Mouse (Mus musculus) ES-Bruce4 (cell line): ENCODE results near the gene Rnf216. TPM values are rescaled to one million over a fixed set of nuclear protein-coding genes. Genes with fewer than 3 reads are reported as not detected.

Experiments
- H3K27ac ChIP-seq: 2 replicates; pipeline ENCODE4 v1.5.1; 2012; ENCODE audit warnings: low read length, inconsistent platforms; ENCODE audit not compliant: insufficient read depth
- H3K27me3 ChIP-seq: 2 replicates; pipeline ENCODE4 v1.6.1; 2012; ENCODE audit warnings: mild to moderate bottlenecking, low read length, inconsistent platforms; ENCODE audit not compliant: control insufficient read depth, poor library complexity, insufficient read depth, severe bottlenecking
- H3K36me3 ChIP-seq: 2 replicates; pipeline ENCODE4 v1.6.1; 2012; ENCODE audit warnings: inconsistent platforms, mild to moderate bottlenecking, low read length, moderate library complexity; ENCODE audit not compliant: control insufficient read depth, poor library complexity, insufficient read depth, severe bottlenecking
- H3K4me1 ChIP-seq: one replicate; pipeline ENCODE4 v1.8.1; 2011; ENCODE audit warnings: low read length; ENCODE audit not compliant: control insufficient read depth, insufficient read depth
- H3K4me3 ChIP-seq: 2 replicates; pipeline ENCODE4 v1.5.1; 2011; ENCODE audit warnings: low read depth, mild to moderate bottlenecking, low read length
- H3K9ac ChIP-seq: 2 replicates; pipeline ENCODE4 v1.6.1; 2012; ENCODE audit warnings: low read depth, mild to moderate bottlenecking, inconsistent platforms; ENCODE audit not compliant: poor library complexity, severe bottlenecking
- H3K9me3 ChIP-seq: replicated peaks from 2 replicates; pipeline ENCODE4 v1.6.1; 2012; ENCODE audit warnings: mild to moderate bottlenecking, low read length, inconsistent platforms; ENCODE audit not compliant: control insufficient read depth, poor library complexity, insufficient read depth, severe bottlenecking
- CTCF ChIP-seq: IDR thresholded peaks from one replicate; pipeline ENCODE4 v1.8.1; 2011; ENCODE audit warnings: low read depth, low read length
- EP300 ChIP-seq: IDR thresholded peaks from 2 replicates; pipeline ENCODE4 v1.6.1; 2011; ENCODE audit warnings: low read depth, low read length; ENCODE audit not compliant: insufficient read depth
- POLR2A ChIP-seq: IDR thresholded peaks from one replicate; pipeline ENCODE4 v1.8.1; 2011; ENCODE audit warnings: low read length; ENCODE audit not compliant: insufficient read depth
- polyA plus RNA-seq: library from polyadenylated mRNA; stranded (reverse); fragments of >200 nt; gene quantifications from 2 replicates; pipeline ENCODE4 v1.2.4, GENCODE M21; 2011; ENCODE audit warnings: low read depth; ENCODE audit not compliant: missing spikeins, insufficient read depth, insufficient read length

The Rnf216 gene
- polyA plus RNA-seq, 1 experiment = 51.6 TPM

DNA sequence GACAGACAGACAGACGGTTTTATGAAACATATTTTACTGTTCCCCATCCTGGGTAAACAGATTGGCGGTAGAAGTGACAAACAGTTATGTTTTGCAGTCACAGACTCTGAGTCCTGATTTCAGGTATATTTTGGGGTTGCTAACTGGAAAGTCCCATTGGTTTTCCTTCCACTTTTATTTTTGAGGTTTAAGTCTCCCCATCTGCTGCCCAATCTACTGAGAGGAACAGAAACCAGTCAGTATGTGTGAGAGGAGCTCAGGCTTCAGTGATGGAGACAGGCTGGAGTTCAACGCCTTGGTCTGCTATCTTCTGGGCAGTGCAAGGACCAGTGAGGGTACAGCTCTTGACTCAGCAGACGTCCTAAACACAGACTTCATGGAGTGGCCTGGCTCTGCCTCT is 74.0 kb downstream of the Rnf216 start:
- TF ChIP-seq EP300 (no peak), CTCF (no peak), POLR2A (no peak)
- H3K4me1 ChIP-seq = no peaks in the 10 kb centered on the region
- no peak overlapping the region for H3K4me3 ChIP-seq
- H3K36me3 ChIP-seq = no peaks in the 10 kb centered on the region
- no peak overlapping the region for H3K27ac ChIP-seq
- H3K27me3 ChIP-seq = no peaks in the 10 kb centered on the region
- no peaks in the 10 kb centered on the region for H3K9me3 ChIP-seq
- no peak overlapping the region for H3K9ac ChIP-seq

DNA sequence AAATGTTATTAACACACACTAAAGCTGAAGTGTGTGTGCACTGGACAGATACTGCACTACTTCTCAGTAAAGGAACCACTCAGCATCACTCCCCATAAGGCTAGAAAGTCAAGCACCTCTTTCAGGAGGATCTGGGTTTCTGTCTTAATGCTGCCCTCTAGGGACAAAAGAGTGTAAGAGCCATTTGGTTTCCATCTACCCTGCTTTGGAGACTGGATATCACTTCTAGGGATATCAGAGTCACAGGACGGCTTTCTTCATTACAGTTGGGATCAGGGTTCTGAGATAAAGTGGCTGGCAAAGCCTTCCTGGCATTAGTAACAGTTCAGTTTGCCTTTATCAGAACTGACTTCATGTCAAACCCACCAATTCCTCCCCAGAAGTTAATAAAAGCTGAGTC is 75.6 kb downstream of the Rnf216 start:
- Histone ChIP-seq H3K36me3 (no peaks in the 10 kb centered on the region), H3K4me3 (no peak overlapping the region), H3K9ac (no peak overlapping the region), H3K27me3 (no peaks in the 10 kb centered on the region), H3K27ac (no peak overlapping the region), H3K9me3 (no peaks in the 10 kb centered on the region), H3K4me1 (no peaks in the 10 kb centered on the region)
- TF ChIP-seq CTCF = no peak
- TF ChIP-seq EP300 = no peak
- TF ChIP-seq POLR2A = no peak

DNA sequence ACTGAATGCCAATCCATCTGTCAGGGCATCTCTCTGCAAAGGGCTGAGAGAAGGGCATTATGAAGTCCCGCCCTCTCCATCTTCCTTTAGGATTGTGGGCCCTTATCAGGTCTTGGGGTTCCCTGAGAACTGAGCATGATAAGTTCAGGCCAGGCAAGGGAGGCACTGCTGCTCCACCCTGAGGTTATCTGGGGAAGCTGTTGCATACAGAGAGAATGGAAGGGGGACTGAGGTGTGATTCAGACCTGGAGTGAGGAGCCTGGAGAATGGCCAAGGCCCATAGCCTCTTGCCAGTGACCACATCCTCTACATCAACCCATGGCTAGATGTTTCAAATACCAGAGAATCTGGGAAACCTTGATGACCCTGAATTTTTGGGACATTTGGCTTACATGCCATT is 76.7 kb downstream of the Rnf216 start:
- no peak for TF ChIP-seq EP300
- no peak for TF ChIP-seq CTCF
- TF ChIP-seq POLR2A = no peak
- H3K27me3 ChIP-seq = no peaks in the 10 kb centered on the region
- H3K9ac ChIP-seq = no peak overlapping the region
- no peaks in the 10 kb centered on the region for H3K9me3 ChIP-seq
- no peak overlapping the region for H3K4me3 ChIP-seq
- H3K27ac ChIP-seq = no peak overlapping the region
- no peaks in the 10 kb centered on the region for H3K36me3 ChIP-seq
- no peaks in the 10 kb centered on the region for H3K4me1 ChIP-seq

DNA sequence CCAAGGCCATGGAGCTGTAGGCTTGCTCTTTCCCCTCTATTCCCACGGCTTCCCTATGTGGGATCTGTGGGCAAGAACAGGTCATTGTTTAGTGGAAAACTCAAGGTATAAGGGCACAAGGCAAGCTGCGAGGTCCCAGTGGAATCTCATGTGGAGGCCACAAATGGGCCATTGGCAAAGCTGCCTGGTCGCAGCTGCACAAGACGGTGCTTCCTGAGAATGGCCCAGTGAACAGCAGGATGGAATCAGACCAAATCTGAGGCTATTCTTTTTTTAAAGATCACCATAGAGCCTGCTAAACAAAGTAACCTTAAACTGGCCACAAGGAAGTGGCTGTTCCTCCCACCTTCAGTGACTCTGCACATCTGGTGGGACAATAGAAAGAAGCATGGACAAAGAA is 77.5 kb downstream of the Rnf216 start:
- TF ChIP-seq EP300 = no peak
- TF ChIP-seq POLR2A = no peak
- TF ChIP-seq CTCF = no peak
- no peak overlapping the region for H3K9ac ChIP-seq
- no peaks in the 10 kb centered on the region for H3K4me1 ChIP-seq
- no peaks in the 10 kb centered on the region for H3K36me3 ChIP-seq
- no peak overlapping the region for H3K27ac ChIP-seq
- H3K27me3 ChIP-seq = no peaks in the 10 kb centered on the region
- no peaks in the 10 kb centered on the region for H3K9me3 ChIP-seq
- H3K4me3 ChIP-seq = no peak overlapping the region

DNA sequence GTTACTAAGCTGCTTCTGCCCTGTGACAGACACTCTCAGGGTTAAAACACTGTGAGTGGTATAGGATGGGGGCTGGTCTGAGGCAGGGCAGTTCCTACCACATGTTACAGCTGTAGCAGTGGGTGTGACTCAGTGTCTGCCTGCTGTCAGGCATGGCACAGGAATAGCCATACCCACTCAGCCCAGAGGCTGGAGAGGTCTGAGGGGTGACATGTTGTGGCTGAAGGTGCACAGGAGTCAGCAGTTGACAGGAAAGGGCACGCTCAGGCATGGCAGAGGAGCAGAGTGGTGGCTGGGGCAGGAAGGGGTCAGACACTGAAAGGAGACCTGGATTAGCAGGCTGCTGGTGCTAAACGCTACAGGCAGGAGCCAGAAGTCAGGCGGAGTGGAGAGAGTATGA is 78.7 kb downstream of the Rnf216 start:
- H3K27me3 ChIP-seq = no peaks in the 10 kb centered on the region
- H3K4me1 ChIP-seq = no peaks in the 10 kb centered on the region
- no peak overlapping the region for H3K9ac ChIP-seq
- TF ChIP-seq CTCF (no peak), POLR2A (no peak), EP300 (no peak)
- no peaks in the 10 kb centered on the region for H3K9me3 ChIP-seq
- H3K36me3 ChIP-seq = no peaks in the 10 kb centered on the region
- no peak overlapping the region for H3K4me3 ChIP-seq
- H3K27ac ChIP-seq = no peak overlapping the region

DNA sequence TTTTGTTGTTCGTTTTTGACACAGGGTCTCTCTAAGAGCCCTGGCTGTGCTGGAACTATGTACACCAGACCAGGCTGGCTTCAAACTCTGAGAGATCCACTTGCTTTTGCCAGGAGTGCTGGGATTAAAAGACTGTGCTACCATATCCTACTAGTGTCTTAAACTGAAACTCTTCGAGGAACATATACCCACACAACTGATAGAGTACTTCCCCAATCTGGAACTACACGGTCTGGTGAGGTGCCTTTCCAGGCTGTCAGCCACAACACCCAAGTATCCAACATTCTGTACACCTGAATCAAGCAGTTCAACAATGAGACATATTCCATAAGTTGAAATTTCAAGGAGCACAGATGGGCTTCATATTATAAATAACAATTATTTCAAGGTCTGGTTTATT is 79.5 kb downstream of the Rnf216 start:
- H3K4me1 ChIP-seq = no peaks in the 10 kb centered on the region
- no peaks in the 10 kb centered on the region for H3K36me3 ChIP-seq
- no peak for TF ChIP-seq POLR2A
- no peak for TF ChIP-seq CTCF
- TF ChIP-seq EP300 = no peak
- H3K9me3 ChIP-seq = no peaks in the 10 kb centered on the region
- H3K4me3 ChIP-seq = no peak overlapping the region
- no peak overlapping the region for H3K9ac ChIP-seq
- H3K27ac ChIP-seq = no peak overlapping the region
- no peaks in the 10 kb centered on the region for H3K27me3 ChIP-seq
